Mouse (Mus musculus) splenic B cell, adult 2 months (primary cell): Measurements from ENCODE around the gene Gm527.

ENCODE experiments used
- DNase-seq: peaks from one replicate; pipeline ENCODE4 v3.0.0-alpha.2; 2011; ENCODE audit warnings: low read depth, low spot score
- H3K27me3 ChIP-seq: 2 replicates; pipeline ENCODE4 v1.6.1; 2012; ENCODE audit warnings: mild to moderate bottlenecking, low read length, moderate library complexity, mixed read lengths; ENCODE audit not compliant: control insufficient read depth, poor library complexity, insufficient read depth, severe bottlenecking
- H3K36me3 ChIP-seq: 2 replicates; pipeline ENCODE4 v1.6.1; 2012; ENCODE audit warnings: mild to moderate bottlenecking, low read length, moderate library complexity, mixed read lengths; ENCODE audit not compliant: control insufficient read depth, poor library complexity, insufficient read depth, severe bottlenecking

The Gm527 gene

GRCm38 (mm10) chr12:64917578-64918471 lies at the start of gene Gm527:
Gene Gm527 (plus strand): TSS chr12:64917906.
- no peaks in the 10 kb centered on the region for H3K27me3 ChIP-seq
- H3K36me3 ChIP-seq, result no peaks in the 10 kb centered on the region
- peak; percentile 98 for DNase-seq

- no peak for DNase-seq
- Histone ChIP-seq H3K27me3 (no peaks in the 10 kb centered on the region), H3K36me3 (no peaks in the 10 kb centered on the region)
Observed at GRCm38 (mm10) chr12:64871103-64871502, 46.6 kb upstream of the Gm527 start.

DNA sequence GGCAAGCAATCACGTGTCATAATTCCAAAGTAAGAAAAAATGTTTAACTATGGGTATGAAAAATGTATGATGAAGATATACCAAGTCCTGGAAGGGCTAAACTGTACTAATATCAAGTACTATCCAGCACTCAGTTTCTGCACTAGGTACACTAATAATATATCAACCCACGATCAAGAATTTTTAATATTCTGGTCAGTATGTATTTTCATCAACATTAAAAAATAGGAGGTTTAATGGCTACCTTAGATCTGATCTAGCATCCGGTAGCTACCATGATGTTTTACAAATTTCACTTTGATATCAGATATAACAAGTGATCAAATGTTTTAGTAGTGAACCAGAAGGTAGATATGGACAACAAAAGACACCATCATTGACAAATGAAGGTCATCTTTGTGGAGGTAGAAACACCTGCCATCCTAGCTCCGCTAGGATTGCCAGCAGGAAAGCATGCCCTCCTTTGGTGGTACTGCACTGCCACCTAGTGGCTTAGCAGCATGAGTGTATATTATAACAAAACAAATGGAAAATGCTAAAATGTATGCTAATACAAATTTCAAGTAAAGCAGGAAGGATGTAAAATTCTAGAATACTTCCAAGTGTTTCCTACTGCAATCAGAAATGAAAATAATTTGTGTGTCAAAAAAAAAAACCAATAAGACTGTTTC lies 20.5 kb upstream of the Gm527 start:
- peaks cover 2% of the 10 kb centered on the region; the same call in 1 of the 2 replicates for H3K27me3 ChIP-seq
- H3K36me3 ChIP-seq, result no peaks in the 10 kb centered on the region
- peak; percentile 65 for DNase-seq

GRCm38 (mm10) chr12:64902506-64902905 lies 15.2 kb upstream of the Gm527 start:
- no peak for DNase-seq
- H3K36me3 ChIP-seq, result no peaks in the 10 kb centered on the region
- H3K27me3 ChIP-seq, result peaks cover 2% of the 10 kb centered on the region; the same call in 1 of the 2 replicates

DNA sequence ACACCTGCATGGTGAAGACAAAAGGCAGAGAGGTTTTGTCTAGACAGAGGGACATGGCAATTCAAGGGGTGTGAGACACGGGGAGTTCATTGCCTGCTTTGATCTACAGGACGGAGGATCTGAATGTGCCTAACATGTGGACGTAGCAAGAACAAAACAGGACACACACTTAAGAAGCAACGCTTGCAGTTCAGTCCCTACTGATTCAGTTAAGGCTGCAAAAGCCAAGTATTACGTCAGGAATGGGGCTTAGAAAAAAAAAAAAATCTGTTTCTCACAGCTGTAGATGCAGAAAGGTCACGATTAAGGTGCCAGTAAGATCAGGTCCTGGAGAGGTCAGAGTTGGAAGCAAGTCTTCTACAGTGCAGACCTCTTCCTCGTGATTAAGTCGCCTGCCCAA lies 14.5 kb upstream of the Gm527 start:
- Histone ChIP-seq H3K36me3 (no peaks in the 10 kb centered on the region), H3K27me3 (peaks cover 2% of the 10 kb centered on the region; the same call in 1 of the 2 replicates)
- no peak for DNase-seq

DNA sequence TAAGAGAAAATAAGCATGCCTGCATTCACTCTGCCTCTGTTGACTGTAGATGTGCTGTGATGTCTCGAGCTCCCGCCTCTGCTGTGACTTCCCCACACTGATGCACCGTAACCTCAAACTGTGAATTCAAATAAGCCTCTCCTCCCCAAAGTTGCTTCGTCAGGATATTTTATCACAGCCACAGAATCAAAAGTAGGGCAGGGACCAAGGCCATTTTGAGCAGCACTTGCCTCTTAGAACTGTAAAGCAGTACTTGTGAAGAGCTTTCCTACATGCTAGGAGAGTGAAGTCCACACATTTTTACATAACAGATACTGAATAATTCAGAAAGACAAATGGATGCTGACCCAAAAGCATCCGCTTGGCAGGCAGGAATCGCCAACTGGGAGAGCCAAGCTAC lies 4.7 kb upstream of the Gm527 start:
- DNase-seq, result no peak
- Histone ChIP-seq H3K27me3 (no peaks in the 10 kb centered on the region), H3K36me3 (no peaks in the 10 kb centered on the region)

DNA sequence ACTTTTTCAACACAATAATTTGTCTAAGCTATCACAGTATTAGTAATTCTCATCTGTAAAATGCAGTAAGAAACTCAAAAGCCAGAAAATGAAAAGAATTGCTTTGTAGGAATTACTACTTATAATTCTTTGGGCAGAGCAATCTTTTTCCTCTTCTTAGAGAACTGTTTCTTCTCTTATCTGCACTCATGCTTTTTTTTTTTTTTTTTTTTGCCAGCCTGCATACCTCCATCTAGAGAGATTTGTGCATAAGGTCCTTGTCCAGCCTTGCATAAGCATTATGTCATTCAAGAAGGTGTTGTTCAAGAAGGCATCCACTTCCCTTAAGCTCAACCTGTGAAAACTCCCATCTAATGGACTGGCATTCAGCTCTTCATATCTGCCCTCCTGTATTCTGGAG lies 971 bp upstream of the Gm527 start:
- H3K36me3 ChIP-seq, result no peaks in the 10 kb centered on the region
- DNase-seq, result no peak

DNA sequence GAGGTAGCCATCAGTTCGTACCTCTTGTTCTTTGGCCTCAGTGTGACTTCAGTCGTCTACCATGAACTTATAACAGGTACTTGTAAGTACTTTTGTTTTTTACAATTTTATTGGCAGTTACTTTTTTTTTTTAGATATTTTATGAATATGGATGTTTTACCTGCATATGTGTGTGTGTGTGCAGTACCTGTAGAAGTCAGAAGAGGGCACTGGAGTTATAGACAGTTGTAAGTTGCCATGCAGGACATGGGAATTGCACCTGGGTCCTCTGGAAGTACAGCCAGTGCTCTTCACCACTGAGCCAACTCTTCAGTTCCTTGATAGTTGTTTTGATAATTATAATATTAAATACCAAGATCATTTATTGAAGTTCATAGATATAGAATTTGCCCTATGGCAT lies 19.8 kb downstream of the Gm527 start:
- DNase-seq, result peak; percentile 55
- H3K36me3 ChIP-seq, result no peaks in the 10 kb centered on the region

More for the DNA sequence above, 971 bp upstream of the Gm527 start:
- no peaks in the 10 kb centered on the region for H3K27me3 ChIP-seq

GRCm38 (mm10) chr12:64964560-64964959 lies 46.9 kb downstream of the Gm527 start:
- Histone ChIP-seq H3K36me3 (no peaks in the 10 kb centered on the region), H3K27me3 (no peaks in the 10 kb centered on the region)
- no peak for DNase-seq

More for the DNA sequence above, 19.8 kb downstream of the Gm527 start:
- no peaks in the 10 kb centered on the region for H3K27me3 ChIP-seq

GRCm38 (mm10) chr12:64965124-64966026 lies 47.7 kb downstream of the Gm527 start, which contains the start of the genes Klhl28 and Togaram1:
Gene Klhl28 (minus strand): TSS chr12:64965534.
Gene Togaram1 (plus strand): TSS chr12:64965804.
- Histone ChIP-seq H3K27me3 (no peaks in the 10 kb centered on the region), H3K36me3 (no peaks in the 10 kb centered on the region)
- DNase-seq, result peak; percentile 99

DNA sequence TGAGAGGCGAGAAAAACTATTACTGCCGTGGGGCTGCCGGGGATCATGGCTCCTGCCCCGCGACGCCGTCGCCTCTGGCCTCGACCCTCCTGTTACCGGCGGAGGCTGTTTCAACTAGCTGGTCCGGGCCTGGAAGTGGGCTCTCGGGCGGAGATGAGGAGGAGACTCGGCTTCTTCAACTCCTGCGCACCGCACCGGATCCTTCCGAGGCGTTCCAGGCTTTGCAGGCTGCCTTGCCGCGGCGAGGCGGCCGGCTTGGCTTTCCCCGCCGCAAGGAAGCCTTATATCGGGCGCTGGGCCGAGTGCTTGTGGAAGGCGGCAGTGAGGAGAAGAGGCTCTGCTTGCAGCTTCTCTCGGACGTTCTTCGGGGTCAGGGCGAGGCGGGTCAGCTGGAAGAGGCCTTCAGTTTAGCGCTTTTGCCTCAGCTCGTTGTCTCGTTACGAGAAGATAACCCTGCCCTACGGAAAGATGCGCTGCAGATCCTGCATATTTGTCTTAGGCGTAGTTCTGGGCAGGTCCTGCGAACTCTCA lies 48.5 kb downstream of the Gm527 start:
- Histone ChIP-seq H3K27me3 (no peaks in the 10 kb centered on the region), H3K36me3 (no peaks in the 10 kb centered on the region)
- peak; percentile 45 for DNase-seq

DNA sequence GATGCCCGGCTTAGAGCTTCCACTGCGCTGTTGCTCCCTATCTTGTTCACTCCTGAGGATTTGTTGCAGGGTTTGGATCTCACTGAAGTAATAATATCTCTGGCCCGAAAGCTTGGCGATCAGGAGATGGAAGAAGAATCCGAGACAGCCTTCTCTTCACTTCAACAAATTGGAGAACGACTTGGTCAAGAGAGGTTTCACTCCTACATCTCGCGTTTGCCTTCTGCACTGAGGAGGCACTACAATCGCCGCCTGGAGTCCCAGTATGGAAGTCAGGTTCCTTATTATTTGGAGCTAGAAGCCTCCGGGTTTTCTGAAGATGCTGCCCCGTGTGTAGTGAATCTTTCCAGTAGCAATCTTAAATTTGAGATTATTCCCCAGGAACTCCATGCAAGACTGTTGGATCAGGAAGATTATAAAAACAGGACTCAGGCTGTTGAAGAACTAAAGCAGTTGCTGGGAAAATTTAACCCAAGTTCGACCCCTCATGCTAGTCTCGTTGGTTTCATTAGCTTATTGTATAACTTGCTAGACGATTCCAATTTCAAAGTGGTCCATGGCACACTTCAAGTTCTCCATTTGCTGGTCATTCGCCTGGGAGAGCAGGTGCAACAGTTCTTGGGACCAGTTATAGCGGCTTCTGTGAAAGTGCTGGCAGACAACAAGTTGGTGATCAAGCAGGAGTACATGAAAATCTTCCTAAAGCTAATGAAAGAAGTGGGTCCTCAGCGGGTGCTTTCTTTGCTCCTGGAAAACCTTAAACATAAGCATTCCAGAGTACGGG lies 49.1 kb downstream of the Gm527 start:
- no peaks in the 10 kb centered on the region for H3K27me3 ChIP-seq
- peak; percentile 17 for DNase-seq
- no peaks in the 10 kb centered on the region for H3K36me3 ChIP-seq

DNA sequence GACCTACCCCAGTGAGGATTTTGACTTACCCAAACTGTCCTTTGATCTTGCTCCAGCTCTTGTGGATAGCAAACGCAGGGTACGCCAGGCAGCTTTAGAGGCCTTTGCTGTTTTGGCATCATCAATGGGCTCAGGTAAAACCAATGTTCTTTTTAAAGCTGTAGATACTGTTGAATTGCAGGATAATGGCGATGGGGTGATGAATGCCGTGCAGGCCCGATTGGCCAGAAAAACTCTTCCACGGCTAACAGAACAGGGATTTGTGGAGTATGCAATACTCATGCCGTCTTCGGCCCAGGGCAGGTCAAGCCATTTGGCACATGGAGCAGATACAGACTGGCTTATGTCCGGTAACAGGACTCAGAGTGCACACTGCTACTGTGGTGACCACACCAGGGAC lies 49.8 kb downstream of the Gm527 start:
- peak; percentile 4 for DNase-seq

More for the DNA sequence above, 49.8 kb downstream of the Gm527 start:
- Histone ChIP-seq H3K36me3 (no peaks in the 10 kb centered on the region), H3K27me3 (no peaks in the 10 kb centered on the region)
